Mouse (Mus musculus) neural tube, embryonic 13.5 days (tissue): Measurements from ENCODE around the gene Rps6kl1. TPM values are rescaled to one million over a fixed set of nuclear protein-coding genes. Genes with fewer than 3 reads are reported as not detected.

Experiments used
- ATAC-seq: fragments of 200-750 bp; cut with Nextera tagmentation; 2 replicates; pipeline ENCODE4 v1.8.0; 2017; ENCODE audit warnings: low read depth, mild to moderate bottlenecking, moderate TSS enrichment, moderate library complexity
- H3K27ac ChIP-seq: fragments of 300-500 bp; sonication (generic); replicated peaks from 2 replicates; pipeline ENCODE4 v1.5.1; 2015; ENCODE audit warnings: moderate library complexity, mild to moderate bottlenecking, inconsistent platforms
- H3K27me3 ChIP-seq: fragments of 300-500 bp; sonication (generic); 2 replicates; pipeline ENCODE4 v1.6.1; 2015; ENCODE audit warnings: mild to moderate bottlenecking, inconsistent platforms
- H3K36me3 ChIP-seq: fragments of 300-500 bp; sonication (generic); 2 replicates; pipeline ENCODE4 v1.6.1; 2015; ENCODE audit warnings: mild to moderate bottlenecking, inconsistent platforms
- H3K4me1 ChIP-seq: fragments of 300-500 bp; sonication (generic); replicated peaks from 2 replicates; pipeline ENCODE4 v1.6.1; 2015; ENCODE audit warnings: inconsistent platforms
- H3K4me2 ChIP-seq: fragments of 300-500 bp; sonication (generic); 2 replicates; pipeline ENCODE4 v1.6.1; 2015; ENCODE audit warnings: inconsistent platforms, mild to moderate bottlenecking, moderate library complexity
- H3K4me3 ChIP-seq: fragments of 300-500 bp; sonication (generic); 2 replicates; pipeline ENCODE4 v1.5.1; 2015; ENCODE audit warnings: mild to moderate bottlenecking, inconsistent platforms
- H3K9ac ChIP-seq: fragments of 300-500 bp; sonication (generic); 2 replicates; pipeline ENCODE4 v1.6.1; 2015; ENCODE audit warnings: moderate library complexity, mild to moderate bottlenecking, inconsistent platforms
- H3K9me3 ChIP-seq: fragments of 300-500 bp; sonication (generic); 2 replicates; pipeline ENCODE4 v1.6.1; 2016; ENCODE audit warnings: inconsistent platforms
- WGBS: fragments of 180-500 bp; shearing (Covaris S2); methylation state at CpG from one replicate; pipeline ENCODE4 v1.1.7; 2015; 5-methylcytosine and 5-hydroxymethylcytosine counted together
- polyA plus RNA-seq: library from polyadenylated mRNA; unstranded; fragments of >200 nt; fragmentation: Nextera tagmentation; extraction: Ambion mirVana; gene quantifications from 2 replicates; pipeline ENCODE4 v1.2.1, GENCODE M21; 2015

Gene Rps6kl1
- polyA plus RNA-seq, 1 experiment from 2014 or later, result 28.7 TPM

DNA sequence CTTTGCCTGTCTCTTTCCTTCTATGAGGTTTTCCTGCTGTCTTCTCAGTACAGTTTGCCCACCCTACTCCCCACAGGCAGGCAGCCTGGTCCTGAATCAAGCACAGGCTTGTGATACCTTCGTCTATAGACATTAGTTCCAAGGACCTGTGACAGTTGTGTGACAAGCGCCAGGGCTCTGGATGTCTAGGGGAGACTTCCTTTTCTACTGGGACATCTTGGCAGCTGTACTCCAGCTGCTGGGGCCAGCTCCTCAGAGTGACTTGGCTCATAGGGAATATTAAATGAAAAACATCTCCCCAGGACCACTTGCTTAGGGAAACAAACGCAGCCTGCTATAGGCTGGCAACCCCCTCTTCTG lies 19.9 kb upstream of the Rps6kl1 start:
- H3K9me3 ChIP-seq, result no peaks in the 10 kb centered on the region
- peaks cover 29% of the 10 kb centered on the region for H3K4me1 ChIP-seq
- WGBS, result 82% methylated on average over 3 of the region's 3 CpGs
- no peak overlapping the region for H3K9ac ChIP-seq
- 0 out of 2 replicates have a peak, but pooled peaks cover 7% of the 10 kb centered on the region for H3K36me3 ChIP-seq
- ATAC-seq, result no peak
- H3K4me3 ChIP-seq, result no peak overlapping the region
- H3K27ac ChIP-seq, result no peak overlapping the region
- H3K27me3 ChIP-seq, result no peaks in the 10 kb centered on the region
- no peak overlapping the region for H3K4me2 ChIP-seq

DNA sequence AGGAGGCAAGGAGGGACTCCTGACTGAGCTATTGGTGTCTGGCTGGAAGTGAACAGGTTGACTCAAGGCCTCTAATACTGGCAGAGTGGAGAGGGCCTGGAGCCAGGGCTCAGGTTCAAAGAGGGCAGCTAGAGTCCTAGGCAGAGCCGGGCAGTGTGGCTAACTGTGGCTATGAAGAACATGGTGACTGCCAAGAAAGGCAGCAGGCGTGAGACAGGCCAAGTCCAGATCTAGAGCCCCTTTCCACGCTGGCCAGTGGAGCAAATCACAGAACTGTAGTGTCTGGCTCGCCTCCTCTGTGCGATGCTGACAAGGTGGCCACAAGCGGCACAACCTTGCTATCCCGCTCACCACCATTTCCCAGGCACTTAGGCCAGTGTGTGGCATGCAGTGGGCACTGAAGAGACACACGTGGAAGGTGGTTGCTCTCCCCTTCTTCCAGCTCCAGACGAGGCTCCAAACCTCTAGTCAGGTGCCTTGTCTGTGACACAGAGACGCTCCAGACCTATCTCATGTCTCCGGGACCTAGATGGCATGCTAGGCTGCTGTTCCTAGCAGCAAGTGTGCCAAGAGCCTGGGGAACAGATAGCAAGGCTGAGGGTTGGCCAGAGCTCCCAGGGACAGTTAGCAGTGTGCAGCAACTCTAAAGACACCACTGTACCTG lies 19.4 kb upstream of the Rps6kl1 start:
- H3K36me3 ChIP-seq, result 0 out of 2 replicates have a peak, but pooled peaks cover 7% of the 10 kb centered on the region
- H3K9ac ChIP-seq, result no peak overlapping the region
- no peaks in the 10 kb centered on the region for H3K27me3 ChIP-seq
- H3K4me1 ChIP-seq, result peaks cover 24% of the 10 kb centered on the region
- no peaks in the 10 kb centered on the region for H3K9me3 ChIP-seq
- WGBS, result 85% methylated on average over 11 of the region's 11 CpGs
- no peak overlapping the region for H3K4me3 ChIP-seq
- H3K27ac ChIP-seq, result no peak overlapping the region
- no peak overlapping the region for H3K4me2 ChIP-seq
- no peak for ATAC-seq

DNA sequence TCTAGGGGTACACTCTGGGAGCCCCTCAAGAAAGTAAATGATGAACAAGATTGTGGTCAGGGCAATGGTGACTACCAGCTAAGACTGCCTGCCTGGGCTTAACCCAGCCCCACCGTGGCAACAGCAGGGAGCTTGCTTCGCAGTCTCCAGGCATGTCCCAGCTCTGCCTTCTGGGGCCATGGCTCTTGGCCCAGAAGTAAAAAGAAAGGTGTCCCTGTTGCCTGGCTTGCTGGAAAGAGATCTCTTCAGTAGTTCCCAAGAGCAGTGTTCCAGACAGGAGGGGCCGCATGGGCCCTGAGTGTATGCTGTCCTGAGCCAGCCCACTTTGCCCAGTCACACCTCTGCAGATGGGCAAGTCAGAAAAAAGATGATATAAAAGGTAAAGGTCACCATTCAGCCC lies 18.8 kb upstream of the Rps6kl1 start:
- no peak overlapping the region for H3K9ac ChIP-seq
- H3K4me3 ChIP-seq, result no peak overlapping the region
- H3K4me2 ChIP-seq, result 0 out of 2 replicates have a peak overlapping the region, but pooled peaks have one; percentile 47
- 59% methylated on average over 3 of the region's 3 CpGs for WGBS
- H3K27me3 ChIP-seq, result no peaks in the 10 kb centered on the region
- peak; percentile 22 for ATAC-seq
- no peaks in the 10 kb centered on the region for H3K9me3 ChIP-seq
- H3K27ac ChIP-seq, result no peak overlapping the region
- H3K36me3 ChIP-seq, result 0 out of 2 replicates have a peak, but pooled peaks cover 7% of the 10 kb centered on the region
- H3K4me1 ChIP-seq, result peaks cover 18% of the 10 kb centered on the region

DNA sequence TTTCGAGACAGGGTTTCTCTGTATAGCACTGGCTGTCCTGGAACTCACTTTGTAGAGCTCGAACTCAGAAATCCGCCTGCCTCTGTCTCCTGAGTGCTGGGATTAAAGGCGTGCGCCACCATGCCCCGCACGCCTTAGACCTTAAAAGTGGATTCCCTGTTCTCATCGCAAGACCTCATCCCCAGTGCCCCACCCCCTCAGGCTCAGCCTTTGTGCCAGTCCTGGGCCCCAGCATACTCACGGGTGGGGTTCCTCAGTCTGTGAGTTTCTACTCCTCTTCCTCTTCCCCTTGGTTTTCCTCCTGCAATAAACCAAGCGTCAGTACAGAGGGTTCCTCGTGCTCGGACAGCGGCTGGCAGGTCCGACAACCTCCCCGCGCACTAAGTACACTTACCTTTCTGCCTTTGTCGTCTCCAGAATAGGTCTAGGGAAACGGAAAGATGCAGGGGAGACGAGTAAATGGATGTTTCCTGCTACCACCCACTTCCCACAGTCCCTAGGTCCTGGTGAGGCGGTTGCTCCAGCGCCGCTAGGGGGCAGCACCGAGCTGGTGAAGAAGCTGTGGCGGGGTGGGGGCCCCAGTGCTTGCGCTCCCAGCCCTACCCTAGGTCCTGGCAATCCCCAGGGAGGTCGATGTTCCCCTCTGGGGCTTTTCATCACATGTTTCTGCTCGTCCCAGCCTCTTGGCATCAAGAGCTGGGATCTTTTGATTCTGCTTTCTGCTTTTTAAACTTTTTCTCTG lies 18.2 kb upstream of the Rps6kl1 start:
- Histone ChIP-seq H3K4me2 (peak overlapping the region; percentile 47), H3K9ac (peak overlapping the region; percentile 57), H3K4me3 (peak overlapping the region; percentile 25), H3K27ac (no peak overlapping the region), H3K4me1 (peaks cover 15% of the 10 kb centered on the region; the same call in 1 of the 2 replicates), H3K27me3 (no peaks in the 10 kb centered on the region), H3K36me3 (0 out of 2 replicates have a peak, but pooled peaks cover 7% of the 10 kb centered on the region), H3K9me3 (no peaks in the 10 kb centered on the region)
- WGBS, result 21% methylated on average over 27 of the region's 27 CpGs
- ATAC-seq, result peak; percentile 81

DNA sequence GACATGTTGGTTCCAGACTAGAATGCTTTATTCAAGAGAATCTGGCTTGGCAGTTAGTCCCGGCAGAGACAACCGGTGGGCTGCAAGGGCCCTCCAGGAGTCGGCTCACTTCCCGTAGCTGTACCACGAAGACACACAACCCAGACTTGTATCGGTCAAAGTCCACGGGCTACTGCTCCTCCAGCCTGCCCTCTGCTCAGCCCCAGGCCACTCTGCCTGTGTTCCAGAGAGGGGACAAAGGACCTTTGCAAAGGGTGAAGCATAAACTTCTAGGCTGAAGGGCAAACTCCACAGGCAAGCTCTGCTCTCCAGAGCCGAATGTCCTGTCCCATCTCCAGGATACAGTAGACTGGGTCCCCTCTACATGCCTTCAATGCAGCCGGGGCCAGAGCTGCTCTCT lies 15.6 kb upstream of the Rps6kl1 start:
- no peak overlapping the region for H3K9ac ChIP-seq
- WGBS, result 90% methylated on average over 9 of the region's 9 CpGs
- ATAC-seq, result no peak
- peaks cover 9% of the 10 kb centered on the region; the same call in 1 of the 2 replicates for H3K4me1 ChIP-seq
- H3K4me3 ChIP-seq, result no peak overlapping the region
- H3K9me3 ChIP-seq, result no peaks in the 10 kb centered on the region
- no peak overlapping the region for H3K4me2 ChIP-seq
- H3K27me3 ChIP-seq, result no peaks in the 10 kb centered on the region
- H3K27ac ChIP-seq, result no peak overlapping the region
- 0 out of 2 replicates have a peak, but pooled peaks cover 7% of the 10 kb centered on the region for H3K36me3 ChIP-seq

DNA sequence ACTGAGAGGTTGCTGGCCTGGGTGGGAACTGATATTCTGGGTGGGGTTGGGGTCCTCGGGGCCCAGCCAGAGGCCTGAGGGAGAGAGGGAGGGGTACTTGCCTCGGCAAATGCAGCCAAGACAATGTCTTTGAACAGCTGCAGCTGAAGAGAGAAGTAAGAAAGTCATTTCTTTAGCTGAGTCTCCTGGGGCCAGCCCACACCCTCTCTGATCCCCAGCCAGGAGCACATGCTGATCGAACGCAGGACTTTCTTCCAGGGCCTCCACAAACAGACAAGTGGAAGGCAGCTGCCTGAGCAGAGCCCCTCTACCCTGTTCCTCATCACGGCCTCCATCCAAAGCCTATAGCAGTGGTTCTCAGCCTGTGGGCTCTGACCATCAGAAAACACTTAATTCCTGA lies 13.9 kb upstream of the Rps6kl1 start:
- Histone ChIP-seq H3K4me3 (no peak overlapping the region), H3K9ac (no peak overlapping the region), H3K4me2 (no peak overlapping the region), H3K9me3 (no peaks in the 10 kb centered on the region), H3K4me1 (peaks cover 8% of the 10 kb centered on the region; the same call in 1 of the 2 replicates), H3K27me3 (no peaks in the 10 kb centered on the region), H3K36me3 (0 out of 2 replicates have a peak, but pooled peaks cover 7% of the 10 kb centered on the region), H3K27ac (no peak overlapping the region)
- ATAC-seq, result no peak
- WGBS, result 83% methylated on average over 5 of the region's 5 CpGs

DNA sequence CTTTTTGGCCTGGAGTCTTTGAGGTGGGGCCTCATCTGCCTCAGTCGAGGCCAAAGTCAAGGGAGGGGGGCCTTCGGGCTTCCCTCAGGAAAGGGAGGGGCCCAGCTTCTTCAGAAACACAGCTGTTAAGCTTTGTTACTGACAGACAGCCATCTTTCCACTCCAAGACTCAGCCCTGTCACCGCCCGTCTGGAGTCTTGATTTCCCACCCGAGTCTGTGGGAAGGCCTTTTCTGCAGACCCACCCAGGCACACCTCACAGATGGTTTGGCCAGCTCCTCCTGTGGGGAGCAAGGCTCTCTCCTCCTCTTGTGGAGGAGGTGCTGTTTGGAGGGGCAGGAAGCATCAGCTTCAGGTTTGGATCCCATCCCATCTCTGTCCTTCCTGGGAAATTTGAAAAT lies 8.5 kb upstream of the Rps6kl1 start:
- no peaks in the 10 kb centered on the region for H3K27me3 ChIP-seq
- no peak overlapping the region for H3K9ac ChIP-seq
- no peak for ATAC-seq
- no peaks in the 10 kb centered on the region for H3K9me3 ChIP-seq
- no peak overlapping the region for H3K27ac ChIP-seq
- no peaks in the 10 kb centered on the region for H3K4me1 ChIP-seq
- H3K36me3 ChIP-seq, result no peaks in the 10 kb centered on the region
- no peak overlapping the region for H3K4me3 ChIP-seq
- no peak overlapping the region for H3K4me2 ChIP-seq
- 80% methylated on average over 5 of the region's 5 CpGs for WGBS

DNA sequence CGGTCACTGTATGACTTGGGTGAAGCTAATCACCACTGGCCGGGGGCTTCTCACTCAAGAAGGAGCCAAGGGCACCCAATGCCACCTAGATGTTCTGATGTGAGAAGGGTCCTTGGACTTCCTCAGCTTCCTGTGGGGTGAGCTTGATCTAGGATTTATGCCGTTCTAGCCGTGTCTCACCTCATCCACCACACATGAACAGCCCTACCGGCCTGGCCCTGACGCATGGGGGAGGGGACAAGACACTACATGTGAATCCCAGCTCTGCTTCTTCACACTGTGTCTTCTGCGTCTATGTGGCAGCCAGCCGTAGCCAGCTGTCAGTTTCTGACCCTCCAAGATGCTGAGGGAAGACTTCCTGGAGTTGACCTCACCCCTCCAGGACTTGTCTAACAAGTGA lies 7.7 kb upstream of the Rps6kl1 start:
- Histone ChIP-seq H3K4me1 (no peaks in the 10 kb centered on the region), H3K9me3 (no peaks in the 10 kb centered on the region), H3K27me3 (no peaks in the 10 kb centered on the region), H3K36me3 (no peaks in the 10 kb centered on the region), H3K27ac (no peak overlapping the region), H3K4me2 (no peak overlapping the region), H3K9ac (no peak overlapping the region), H3K4me3 (no peak overlapping the region)
- WGBS, result 94% methylated on average over 8 of the region's 8 CpGs
- no peak for ATAC-seq

DNA sequence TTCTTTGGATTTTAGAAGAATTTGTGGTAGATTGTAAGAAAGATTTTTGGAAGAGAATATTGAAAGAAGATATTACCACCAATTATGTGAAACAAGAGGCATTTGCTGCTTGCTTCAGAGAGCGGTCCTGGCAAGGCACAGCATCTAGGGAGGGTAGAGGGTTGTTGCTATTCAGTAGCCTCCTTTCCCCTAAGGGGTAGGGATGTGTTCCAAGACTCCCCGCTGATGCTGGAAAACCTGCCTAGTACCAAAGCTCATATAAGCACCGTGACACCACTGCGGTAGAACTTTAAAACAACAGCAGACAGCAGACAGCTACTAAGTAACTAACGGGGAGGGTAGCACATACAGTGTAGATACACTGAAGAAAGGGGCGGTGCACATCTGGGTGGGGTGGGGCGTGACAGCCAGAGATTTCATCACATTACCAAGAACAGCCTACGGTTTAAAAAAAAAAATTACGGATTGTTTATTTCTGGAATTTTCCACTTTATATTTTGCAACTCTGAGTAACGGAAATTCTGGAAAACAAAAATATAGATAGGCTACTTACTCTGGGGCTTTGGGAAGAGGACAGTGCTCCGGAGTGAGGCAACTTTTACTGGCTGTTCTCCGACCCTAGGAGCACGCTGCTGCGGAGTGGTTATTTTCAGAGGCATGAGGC lies 6.9 kb upstream of the Rps6kl1 start:
- no peaks in the 10 kb centered on the region for H3K27me3 ChIP-seq
- H3K4me3 ChIP-seq, result no peak overlapping the region
- no peaks in the 10 kb centered on the region for H3K9me3 ChIP-seq
- H3K27ac ChIP-seq, result no peak overlapping the region
- H3K36me3 ChIP-seq, result no peaks in the 10 kb centered on the region
- H3K9ac ChIP-seq, result no peak overlapping the region
- no peaks in the 10 kb centered on the region for H3K4me1 ChIP-seq
- no peak for ATAC-seq
- no peak overlapping the region for H3K4me2 ChIP-seq
- WGBS, result 86% methylated on average over 14 of the region's 14 CpGs

DNA sequence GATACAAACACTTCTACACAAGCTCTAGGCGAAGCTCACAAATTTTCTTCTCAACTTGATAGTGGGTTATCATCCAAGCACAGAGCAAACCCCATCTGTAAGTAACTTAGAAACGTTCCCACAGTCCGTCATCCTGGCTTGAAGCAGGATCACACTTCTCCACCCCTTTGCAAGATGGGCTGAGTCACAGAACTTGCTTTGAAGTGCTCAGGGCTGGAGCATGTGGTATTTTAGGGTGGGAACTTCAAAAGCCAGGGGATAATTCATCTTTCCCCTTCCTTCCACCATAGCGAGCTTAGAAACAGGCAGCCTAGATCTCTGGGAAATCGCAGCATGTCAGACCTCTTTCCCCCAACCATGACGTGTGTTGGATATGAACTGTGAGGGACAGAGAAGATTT lies 5.3 kb upstream of the Rps6kl1 start:
- H3K4me2 ChIP-seq, result no peak overlapping the region
- no peak overlapping the region for H3K4me3 ChIP-seq
- no peaks in the 10 kb centered on the region for H3K9me3 ChIP-seq
- no peaks in the 10 kb centered on the region for H3K36me3 ChIP-seq
- no peak for ATAC-seq
- H3K27ac ChIP-seq, result no peak overlapping the region
- no peaks in the 10 kb centered on the region for H3K27me3 ChIP-seq
- H3K9ac ChIP-seq, result no peak overlapping the region
- 58% methylated on average over 6 of the region's 6 CpGs for WGBS
- H3K4me1 ChIP-seq, result no peaks in the 10 kb centered on the region

DNA sequence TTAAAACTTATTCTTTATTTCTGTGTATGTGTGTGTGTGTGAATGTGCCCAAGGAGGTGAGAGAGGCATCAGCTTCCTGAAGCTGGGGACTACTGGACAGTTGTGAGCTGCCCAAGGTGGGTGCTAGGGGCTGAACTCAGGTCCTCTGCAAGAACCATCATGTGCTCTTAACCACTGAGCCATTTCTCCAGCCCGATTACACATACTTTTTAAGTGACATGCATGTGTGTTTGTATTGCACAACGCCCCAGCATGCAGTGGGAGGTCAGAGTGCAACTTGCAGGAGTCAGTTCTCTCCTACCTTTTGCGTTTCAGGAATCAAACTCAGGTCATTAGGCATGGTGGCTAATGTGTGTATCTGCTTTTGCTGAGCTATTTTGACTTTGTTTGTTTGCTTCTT lies 1.9 kb upstream of the Rps6kl1 start:
- peaks cover 18% of the 10 kb centered on the region for H3K4me1 ChIP-seq
- no peaks in the 10 kb centered on the region for H3K36me3 ChIP-seq
- H3K27me3 ChIP-seq, result no peaks in the 10 kb centered on the region
- no peak overlapping the region for H3K4me3 ChIP-seq
- H3K9ac ChIP-seq, result no peak overlapping the region
- 80% methylated on average over 3 of the region's 3 CpGs for WGBS
- no peaks in the 10 kb centered on the region for H3K9me3 ChIP-seq
- H3K27ac ChIP-seq, result no peak overlapping the region
- no peak for ATAC-seq
- H3K4me2 ChIP-seq, result no peak overlapping the region

DNA sequence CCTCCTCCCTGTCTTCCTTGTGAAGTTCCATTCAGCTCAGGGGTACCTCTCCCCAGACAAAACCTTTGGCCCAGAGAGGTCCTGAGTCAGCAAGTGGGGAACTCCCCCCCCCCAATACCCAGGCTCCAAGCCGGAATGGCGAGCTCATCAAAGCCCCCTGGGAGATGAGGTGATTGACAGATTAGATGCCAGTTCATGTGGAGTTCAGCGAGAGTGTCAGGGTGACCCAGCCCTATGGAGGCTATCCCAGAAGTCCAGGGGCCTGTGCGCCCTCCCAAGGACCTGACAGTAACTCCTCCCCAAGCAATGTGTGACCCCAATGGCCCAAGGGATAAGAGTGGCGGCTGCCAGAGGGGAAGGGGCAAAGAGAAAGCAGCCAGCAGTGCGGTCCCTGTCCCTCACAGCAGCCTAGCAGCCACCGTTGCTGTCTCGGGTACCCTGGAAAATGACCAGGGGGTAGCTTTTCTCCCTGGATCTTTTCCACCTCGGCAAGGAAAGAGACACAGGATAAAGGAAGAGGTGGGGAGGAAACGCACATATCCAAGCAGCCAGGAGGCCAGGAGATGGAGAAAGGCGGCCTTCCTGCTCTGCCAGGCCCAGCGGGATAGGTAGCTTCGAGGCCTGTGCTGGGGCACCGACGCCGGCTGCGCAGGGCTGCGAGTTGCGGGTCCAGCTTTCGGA lies 603 bp downstream of the Rps6kl1 start:
- peak overlapping the region; percentile 72 for H3K4me2 ChIP-seq
- ATAC-seq, result peak; percentile 12; the same call in 1 of the 2 replicates
- H3K4me1 ChIP-seq, result peaks cover 29% of the 10 kb centered on the region
- peak overlapping the region; percentile 54; the same call in 1 of the 2 replicates for H3K27ac ChIP-seq
- H3K36me3 ChIP-seq, result peaks cover 5% of the 10 kb centered on the region; the same call in 1 of the 2 replicates
- H3K27me3 ChIP-seq, result no peaks in the 10 kb centered on the region
- peak overlapping the region; percentile 56 for H3K4me3 ChIP-seq
- peak overlapping the region; percentile 85 for H3K9ac ChIP-seq
- no peaks in the 10 kb centered on the region for H3K9me3 ChIP-seq
- 6% methylated on average over 20 of the region's 20 CpGs for WGBS
